8 mouse cellular contexts compared by ENCODE assay signal in genomic region chr11:29692111-29692682, GRCm38 (mm10). TPM values are rescaled to one million over a fixed set of nuclear protein-coding genes. Genes with fewer than 3 reads are reported as not detected.
A peak's percentile ranks its signal among the peaks of the same experiment; 100 is the strongest.
DNase-seq lines count a peak whose midpoint lies in the region; ATAC-seq and TF ChIP-seq lines count a peak whose summit lies in the region.

No protein-coding gene starts in this region.

- DNase-seq in frontal cortex, postnatal 10 days (ENCODE audit: low spot score in 2 of 2): no peak
- DNase-seq in R1 (ENCODE audit: low read depth, low spot score): peak; percentile 62
- peak; percentile 18 for DNase-seq in heart, postnatal 0 days (ENCODE audit: low spot score)
- DNase-seq in left cerebral cortex, postnatal 14 days (ENCODE audit: low spot score in 2 of 2): peak; percentile 19 to 21
- peak; percentile 35 to 42 for DNase-seq in urinary bladder, postnatal 36 days (ENCODE audit: low spot score in 2 of 2)

- 0 out of 2 replicates have a peak, but pooled peaks have one; percentile 8 for ATAC-seq in frontal cortex, adult (ENCODE audit: low TSS enrichment)
- no peak for ATAC-seq in embryonic facial prominence, embryonic 15.5 days (ENCODE audit: insufficient number of reproducible peaks, low FRiP score, low TSS enrichment, low read depth)
- ATAC-seq in heart, postnatal 0 days (ENCODE audit: insufficient read depth, low read depth): no peak
- no peak for ATAC-seq in midbrain, embryonic 13.5 days

- H3K4me1 ChIP-seq in embryonic facial prominence, embryonic 15.5 days: peaks cover 13% of the 10 kb centered on the region
- H3K4me1 ChIP-seq in heart, postnatal 0 days (ENCODE audit: control insufficient read depth, insufficient read depth): peaks cover 12% of the 10 kb centered on the region
- peaks cover 20% of the 10 kb centered on the region for H3K4me1 ChIP-seq in midbrain, embryonic 13.5 days (replicated peaks)

- no peak overlapping the region for H3K9ac ChIP-seq in embryonic facial prominence, embryonic 15.5 days
- no peak overlapping the region for H3K9ac ChIP-seq in heart, postnatal 0 days (replicated peaks; ENCODE audit: low read depth, low read length)
- H3K9ac ChIP-seq in midbrain, embryonic 13.5 days (replicated peaks): no peak overlapping the region

- peak overlapping the region; percentile 95 for H3K4me3 ChIP-seq in embryonic facial prominence, embryonic 15.5 days (replicated peaks)
- peak overlapping the region; percentile 100 for H3K4me3 ChIP-seq in heart, postnatal 0 days (ENCODE audit: low read depth, low read length)
- H3K4me3 ChIP-seq in midbrain, embryonic 13.5 days (replicated peaks): peak overlapping the region; percentile 96

- H3K27me3 ChIP-seq in embryonic facial prominence, embryonic 15.5 days: no peaks in the 10 kb centered on the region
- no peaks in the 10 kb centered on the region for H3K27me3 ChIP-seq in heart, postnatal 0 days (ENCODE audit: control insufficient read depth, insufficient read depth, low read length)
- no peaks in the 10 kb centered on the region for H3K27me3 ChIP-seq in midbrain, embryonic 13.5 days

- peak; percentile 59; the same call in 1 of the 2 replicates for TF ChIP-seq CTCF in heart, postnatal 0 days (IDR thresholded peaks at IDR 0.05; ENCODE audit: low read depth)

- H3K27ac ChIP-seq in embryonic facial prominence, embryonic 15.5 days (replicated peaks): peak overlapping the region; percentile 99
- peak overlapping the region; percentile 82 for H3K27ac ChIP-seq in heart, postnatal 0 days (ENCODE audit: low read depth)
- no peak overlapping the region for H3K27ac ChIP-seq in midbrain, embryonic 13.5 days

- TF ChIP-seq EP300 in heart, postnatal 0 days (IDR thresholded peaks at IDR 0.05; ENCODE audit: low read depth): no peak

- 7% methylated on average over 12 of the region's 12 CpGs for WGBS in embryonic facial prominence, embryonic 15.5 days
- WGBS in heart, postnatal 0 days: 4% methylated on average over 12 of the region's 12 CpGs
- WGBS in midbrain, embryonic 13.5 days: 27% methylated on average over 12 of the region's 12 CpGs

- H3K9me3 ChIP-seq in embryonic facial prominence, embryonic 15.5 days (replicated peaks): no peaks in the 10 kb centered on the region
- H3K9me3 ChIP-seq in heart, postnatal 0 days (replicated peaks; ENCODE audit: control insufficient read depth, low read length): no peaks in the 10 kb centered on the region
- no peaks in the 10 kb centered on the region for H3K9me3 ChIP-seq in midbrain, embryonic 13.5 days

- intact Hi-C loops in left cerebral cortex, postnatal 14 days (cut with DNase I): loop anchor here (2.0 to 10.0 kb wide), 2 partner anchors 143 to 333 kb away; partner anchors contain the start of genes Eml6 and Rps27a

- H3K4me2 ChIP-seq in embryonic facial prominence, embryonic 15.5 days (replicated peaks): peak overlapping the region; percentile 48
- H3K4me2 ChIP-seq in heart, postnatal 0 days (ENCODE audit: low read depth, low read length): peak overlapping the region; percentile 53
- H3K4me2 ChIP-seq in midbrain, embryonic 13.5 days (replicated peaks): peak overlapping the region; percentile 64; the same call in 1 of the 2 replicates

- no peaks in the 10 kb centered on the region for H3K36me3 ChIP-seq in embryonic facial prominence, embryonic 15.5 days
- no peaks in the 10 kb centered on the region for H3K36me3 ChIP-seq in heart, postnatal 0 days (replicated peaks; ENCODE audit: control insufficient read depth, insufficient read depth, low read length)
- H3K36me3 ChIP-seq in midbrain, embryonic 13.5 days: peaks cover 4% of the 10 kb centered on the region; the same call in 1 of the 2 replicates

RNA-seq across cellular contexts. Expression of gene Rtn4, which starts 0.6 kb away (rescaled TPM):
- 82.4 and 94.4 TPM in 2 replicates for polyA plus RNA-seq in embryonic facial prominence, embryonic 15.5 days (2015; fragmentation: Nextera tagmentation; extraction: Ambion mirVana)
- 149 and 154 TPM in 2 replicates for total RNA-seq in heart, postnatal 0 days (2014; rRNA removed; ENCODE audit: low replicate concordance)
- polyA plus RNA-seq in heart, postnatal 0 days (2015; fragmentation: Nextera tagmentation; extraction: Ambion mirVana): 48.0 and 48.9 TPM in 2 replicates
- 100 to 1,000 TPM; 639 to 692 TPM for total RNA-seq in left cerebral cortex, postnatal 14 days (2021)
- 111 and 113 TPM in 2 replicates for polyA plus RNA-seq in midbrain, embryonic 13.5 days (2015; fragmentation: Nextera tagmentation; extraction: Ambion mirVana)

Comparison
In these comparisons a context has a peak if more than half of its experiments do, and no peak if none do; other contexts are left out.
1. DNase-seq: peak in R1 (single experiment), heart, postnatal 0 days (single experiment), left cerebral cortex, postnatal 14 days (2 of 2) and urinary bladder, postnatal 36 days (2 of 2); none in frontal cortex, postnatal 10 days (0 of 2).
2. Peak in every context shown above with its lines, with median percentiles within 50 percentile points of each other: H3K4me2 ChIP-seq and H3K4me3 ChIP-seq.